Mouse (Mus musculus): ENCODE data around the gene Tada2a. TPM values are rescaled to one million over a fixed set of nuclear protein-coding genes. Genes with fewer than 3 reads are reported as not detected.

Tada2a gene
- total RNA-seq, 1 experiment from 2014 or later: 4.4 TPM

DNA sequence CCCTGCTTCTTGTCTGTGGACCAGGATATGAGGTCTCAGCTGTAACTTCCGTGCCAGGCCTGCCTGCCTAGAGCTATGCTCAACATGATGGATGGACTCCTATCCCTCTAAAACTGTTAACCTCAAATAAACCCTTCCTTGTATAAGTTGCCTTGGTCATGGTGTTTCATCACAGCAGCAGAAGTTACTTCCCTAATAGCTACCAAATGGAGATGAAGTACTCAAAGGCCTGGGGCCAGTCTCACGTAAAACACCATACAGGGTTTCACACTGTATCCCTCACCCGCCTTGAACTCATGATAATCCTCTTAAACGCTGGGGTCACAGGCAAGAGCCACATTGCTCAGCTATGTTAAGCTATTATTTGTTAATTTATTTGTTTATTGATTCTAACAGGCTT lies 12.0 kb downstream of the Tada2a start:
- no peak for ATAC-seq (ENCODE audit: extremely low read depth, insufficient number of reproducible peaks, low FRiP score, poor library complexity, severe bottlenecking)

DNA sequence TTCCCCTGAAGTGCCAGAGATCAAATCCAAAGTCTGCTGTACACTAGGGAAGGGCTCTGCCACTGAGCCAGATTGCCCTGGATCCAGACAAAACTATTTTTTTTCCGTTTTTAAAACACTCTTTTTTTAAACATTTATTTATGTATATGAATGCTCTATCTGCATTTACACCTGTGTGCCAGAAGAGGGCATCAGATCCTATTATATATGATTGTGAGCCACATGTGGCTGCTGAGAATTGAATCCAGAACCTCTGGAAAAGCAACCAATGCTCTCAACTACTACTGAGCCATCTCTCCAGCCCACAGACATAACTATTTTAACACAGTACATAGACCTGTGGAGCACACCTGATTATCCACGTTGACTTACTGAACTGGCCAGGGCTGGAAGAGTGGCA lies 13.2 kb downstream of the Tada2a start:
- ATAC-seq (ENCODE audit: extremely low read depth, insufficient number of reproducible peaks, low FRiP score, poor library complexity, severe bottlenecking): no peak

DNA sequence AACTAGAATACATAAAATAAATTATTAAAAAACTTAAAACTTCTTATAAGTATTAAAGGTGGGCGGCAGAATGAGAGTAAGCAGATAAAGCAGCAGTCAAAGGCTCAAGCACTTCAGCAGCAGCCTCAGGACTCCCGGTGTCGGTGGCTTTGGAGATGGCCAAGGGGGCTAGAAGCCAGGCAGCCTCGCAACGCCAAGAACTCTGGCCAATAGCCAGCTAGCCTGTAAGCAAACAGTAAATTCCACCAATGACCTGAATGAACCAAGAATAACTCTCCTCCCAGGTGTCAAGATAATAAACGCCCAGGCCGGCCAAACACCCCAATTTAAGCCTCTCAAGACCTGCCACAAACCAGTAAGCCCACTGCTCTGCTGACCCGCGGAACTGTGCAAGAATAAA lies 13.8 kb downstream of the Tada2a start:
- no peak for ATAC-seq (ENCODE audit: extremely low read depth, insufficient number of reproducible peaks, low FRiP score, poor library complexity, severe bottlenecking)

DNA sequence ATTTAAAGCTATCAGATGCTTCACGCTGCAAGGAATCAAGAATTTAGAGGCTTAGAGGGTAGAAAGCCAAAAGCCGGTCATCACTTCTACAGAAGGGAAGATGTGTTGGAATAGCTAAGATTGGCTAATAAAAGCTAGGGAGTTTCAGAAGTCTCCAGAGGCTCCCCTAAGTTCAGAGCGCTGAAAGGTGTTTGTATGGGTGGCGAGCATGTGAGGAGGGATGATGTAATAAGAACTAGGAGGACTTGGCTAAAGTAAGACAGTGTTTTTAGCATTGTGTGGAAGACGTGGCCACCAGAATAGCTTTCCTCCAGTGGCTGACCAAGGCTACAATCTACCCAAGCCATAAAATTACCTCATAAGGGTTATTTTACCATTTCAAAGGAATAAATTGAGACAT lies 15.8 kb downstream of the Tada2a start:
- ATAC-seq (ENCODE audit: extremely low read depth, insufficient number of reproducible peaks, low FRiP score, poor library complexity, severe bottlenecking): no peak

DNA sequence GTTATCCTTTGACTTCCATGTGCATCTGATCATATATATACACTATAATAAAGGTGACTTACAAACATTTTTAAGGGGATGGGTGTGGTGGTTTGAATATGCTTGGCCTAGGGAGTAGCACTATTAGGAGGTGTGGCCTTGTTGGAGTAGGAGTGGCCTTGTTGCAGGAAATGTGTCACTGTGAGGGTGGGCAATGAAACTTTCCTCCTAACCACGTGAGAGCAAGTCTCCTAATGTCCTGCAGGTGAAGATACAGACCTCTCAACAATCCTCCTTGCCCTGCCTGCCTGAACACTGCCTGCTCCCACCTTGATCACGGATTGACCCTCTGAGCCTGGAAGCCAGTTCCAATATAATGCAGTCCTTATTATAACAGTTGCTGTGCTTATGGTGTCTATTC lies 22.3 kb downstream of the Tada2a start:
- ATAC-seq (ENCODE audit: extremely low read depth, insufficient number of reproducible peaks, low FRiP score, poor library complexity, severe bottlenecking): no peak

DNA sequence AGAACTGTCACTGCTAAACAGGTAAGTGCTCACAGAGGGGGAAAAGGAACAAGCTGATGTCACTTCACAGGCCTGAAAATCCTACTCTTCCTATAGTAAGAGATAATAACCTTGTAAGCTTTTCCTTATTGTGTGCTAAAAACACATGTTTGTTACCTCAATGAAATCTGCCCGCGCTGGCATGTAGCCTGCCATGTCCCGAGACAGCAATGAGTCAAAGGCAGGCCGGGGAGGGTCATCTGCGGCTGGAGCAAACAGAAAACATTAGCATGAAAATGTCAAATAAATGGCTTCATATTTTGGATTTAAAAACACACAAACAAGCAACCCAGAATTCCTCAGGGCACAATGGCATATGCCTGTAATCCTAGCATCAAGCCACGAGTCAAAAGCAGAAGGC lies 25.4 kb downstream of the Tada2a start:
- no peak for ATAC-seq (ENCODE audit: extremely low read depth, insufficient number of reproducible peaks, low FRiP score, poor library complexity, severe bottlenecking)

DNA sequence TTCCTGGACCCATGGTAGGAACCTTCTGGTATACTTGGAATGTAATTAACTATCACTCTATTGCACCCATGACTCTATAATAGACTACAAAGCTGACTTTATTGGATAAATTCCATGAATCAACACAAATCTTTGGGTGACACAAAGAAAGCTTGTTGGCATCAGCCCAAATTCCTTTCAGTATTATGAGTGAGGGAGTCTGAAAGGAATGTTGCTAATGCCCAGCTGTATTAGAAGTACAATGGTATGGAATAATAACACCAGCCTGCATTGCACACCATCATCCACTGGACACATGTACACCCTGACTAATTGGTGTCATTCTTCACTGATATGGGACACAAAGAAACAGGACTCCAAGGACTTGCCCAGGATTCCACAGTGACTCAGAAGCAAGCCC lies 28.2 kb downstream of the Tada2a start:
- ATAC-seq (ENCODE audit: extremely low read depth, insufficient number of reproducible peaks, low FRiP score, poor library complexity, severe bottlenecking): no peak

DNA sequence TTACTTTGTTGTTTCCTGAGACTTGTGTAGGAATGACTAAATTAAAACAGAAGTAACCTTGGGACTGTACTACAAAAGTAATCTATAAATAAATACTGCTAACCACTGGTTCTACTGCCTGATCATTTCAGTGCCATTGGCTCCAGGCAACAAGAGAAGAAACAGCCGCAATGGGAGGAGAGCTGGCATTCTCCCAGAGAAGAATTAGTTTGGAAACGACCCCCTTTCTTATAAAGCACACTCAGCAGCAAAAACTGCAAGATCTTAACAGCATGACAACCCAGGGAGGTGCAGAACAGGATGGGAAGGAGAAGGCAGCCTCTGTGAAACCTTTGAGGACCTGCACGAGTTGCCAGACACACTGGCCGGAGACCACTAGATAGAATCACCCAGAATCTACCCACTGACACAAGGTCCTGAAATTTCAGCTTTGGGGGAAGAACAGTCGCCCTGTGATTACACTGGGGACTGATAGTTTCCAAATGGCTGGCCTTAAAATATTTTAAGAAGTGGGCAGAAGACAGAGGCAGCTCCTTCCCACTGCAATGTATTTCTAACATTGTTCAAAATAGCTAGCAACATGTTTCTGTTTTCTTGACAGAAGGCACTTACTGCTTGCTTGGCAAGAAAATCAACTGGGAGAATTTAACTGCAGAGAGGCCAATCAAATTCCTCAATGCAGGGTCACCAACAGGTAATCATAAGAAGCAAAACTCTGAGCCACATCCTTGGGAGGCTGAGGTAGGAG lies 32.0 kb downstream of the Tada2a start:
- no peak for ATAC-seq (ENCODE audit: extremely low read depth, insufficient number of reproducible peaks, low FRiP score, poor library complexity, severe bottlenecking)

DNA sequence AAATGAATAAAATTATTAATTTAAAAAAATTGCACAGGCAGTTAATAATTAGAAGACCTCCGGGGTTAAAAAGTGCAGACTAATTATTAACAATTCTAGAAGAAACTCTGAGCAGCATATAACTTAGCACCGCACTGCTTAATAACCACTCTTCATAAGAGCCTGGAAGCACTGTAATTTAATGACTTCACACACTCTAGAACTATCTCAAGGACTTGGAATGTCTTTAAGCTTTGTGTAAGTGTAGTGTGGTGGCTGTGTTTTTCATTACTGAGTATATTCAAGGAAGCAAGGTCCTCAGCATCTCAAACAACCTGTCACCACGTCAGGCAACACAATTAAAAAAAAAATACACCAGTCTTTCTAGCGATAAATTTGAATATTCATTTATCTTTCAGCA lies 34.3 kb downstream of the Tada2a start:
- no peak for ATAC-seq (ENCODE audit: extremely low read depth, insufficient number of reproducible peaks, low FRiP score, poor library complexity, severe bottlenecking)

DNA sequence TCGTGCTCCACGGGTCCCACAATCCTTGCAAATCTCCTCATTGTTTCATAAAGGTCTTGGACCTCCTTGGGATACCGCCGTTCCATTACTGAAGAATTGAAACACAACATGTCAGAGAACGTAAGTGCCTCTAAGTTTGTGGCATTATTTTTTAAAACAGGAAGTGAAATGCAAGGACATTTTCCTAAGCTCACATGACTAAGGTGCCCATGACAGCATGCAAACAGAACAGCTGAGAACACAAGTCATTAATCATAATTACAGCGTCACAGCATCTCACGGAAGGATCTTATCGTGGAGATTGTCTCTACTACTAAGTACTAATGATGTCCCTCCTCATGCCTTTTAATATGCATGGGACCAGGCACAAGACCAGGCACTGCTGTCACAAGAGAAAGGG lies 38.8 kb downstream of the Tada2a start:
- no peak for ATAC-seq (ENCODE audit: extremely low read depth, insufficient number of reproducible peaks, low FRiP score, poor library complexity, severe bottlenecking)

DNA sequence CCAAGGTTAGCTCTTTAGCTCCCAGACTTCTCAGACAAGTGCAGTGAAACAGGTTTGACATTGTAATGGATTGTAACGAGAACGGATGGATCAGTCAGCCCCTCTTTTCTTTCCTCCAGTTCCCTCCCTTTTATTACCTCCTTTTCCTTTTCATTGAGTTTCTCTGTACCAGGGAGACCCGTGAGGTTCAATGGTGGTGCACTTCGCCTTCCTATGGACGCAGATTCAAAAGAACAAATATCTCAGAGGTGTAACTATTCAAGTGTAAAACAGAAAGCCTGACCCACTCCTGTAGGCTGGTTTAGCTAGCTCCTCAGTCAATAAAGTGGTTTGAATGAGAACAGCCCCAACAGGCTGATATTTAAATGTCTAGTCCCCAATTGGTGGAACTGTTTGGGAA lies 47.5 kb downstream of the Tada2a start:
- no peak for ATAC-seq (ENCODE audit: extremely low read depth, insufficient number of reproducible peaks, low FRiP score, poor library complexity, severe bottlenecking)

DNA sequence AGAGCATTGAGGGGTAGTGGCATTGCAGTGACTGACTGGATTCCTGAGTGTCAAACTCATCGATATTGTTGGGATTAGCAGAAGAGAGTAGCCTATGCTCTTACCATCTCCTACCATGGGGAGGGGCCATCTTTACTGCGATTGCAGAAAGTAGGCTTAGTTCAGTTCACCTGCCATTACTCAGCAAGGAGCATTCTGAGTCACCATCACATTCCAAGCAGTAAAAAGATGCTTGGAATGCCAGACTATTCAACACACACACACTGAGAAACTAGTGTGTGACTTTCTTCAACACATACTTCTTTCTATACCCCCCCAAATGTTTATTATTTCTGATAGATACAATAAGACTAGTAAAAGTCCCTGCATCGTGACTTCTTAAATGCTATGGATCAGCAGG lies 49.1 kb downstream of the Tada2a start:
- ATAC-seq (ENCODE audit: extremely low read depth, insufficient number of reproducible peaks, low FRiP score, poor library complexity, severe bottlenecking): no peak

DNA sequence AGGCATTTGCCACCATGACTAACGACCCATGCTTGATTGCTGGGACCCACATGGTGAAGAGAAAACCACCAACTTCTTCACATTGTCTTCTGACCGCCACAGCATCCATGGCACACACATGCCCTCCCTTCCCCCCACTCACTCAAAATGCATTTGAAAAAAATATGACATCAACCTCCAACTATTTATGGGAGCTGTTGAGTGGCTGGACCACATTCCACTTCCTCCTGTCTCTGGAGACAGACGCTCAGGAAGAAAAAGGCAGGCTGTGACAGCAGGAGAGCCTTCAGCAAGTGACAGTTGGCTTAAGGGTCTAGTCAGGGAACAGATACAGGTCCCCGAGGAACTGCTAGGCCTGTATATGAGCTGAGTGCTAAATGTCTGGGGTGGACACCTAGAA lies 49.5 kb downstream of the Tada2a start:
- no peak for ATAC-seq (ENCODE audit: extremely low read depth, insufficient number of reproducible peaks, low FRiP score, poor library complexity, severe bottlenecking)

DNA sequence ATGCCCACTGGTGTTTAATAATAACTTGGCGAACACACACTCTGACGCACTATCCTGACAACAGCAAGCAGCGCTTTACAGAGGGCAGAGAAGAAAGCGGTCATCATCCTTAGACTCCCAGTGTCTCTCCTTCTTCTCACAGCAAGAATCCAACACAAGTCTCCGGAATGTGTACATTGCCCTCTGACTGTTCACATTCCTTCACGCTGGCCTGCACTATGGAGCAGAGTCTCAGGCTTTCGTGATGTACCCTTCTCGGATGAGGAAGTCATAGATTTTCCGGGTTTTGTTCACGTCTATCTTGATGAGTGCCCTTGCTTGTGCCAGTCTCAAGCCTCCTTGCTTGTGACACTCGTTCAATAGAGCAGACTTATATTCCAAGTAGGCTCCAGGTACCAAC lies 50.0 kb downstream of the Tada2a start:
- no peak for ATAC-seq (ENCODE audit: extremely low read depth, insufficient number of reproducible peaks, low FRiP score, poor library complexity, severe bottlenecking)

DNA sequence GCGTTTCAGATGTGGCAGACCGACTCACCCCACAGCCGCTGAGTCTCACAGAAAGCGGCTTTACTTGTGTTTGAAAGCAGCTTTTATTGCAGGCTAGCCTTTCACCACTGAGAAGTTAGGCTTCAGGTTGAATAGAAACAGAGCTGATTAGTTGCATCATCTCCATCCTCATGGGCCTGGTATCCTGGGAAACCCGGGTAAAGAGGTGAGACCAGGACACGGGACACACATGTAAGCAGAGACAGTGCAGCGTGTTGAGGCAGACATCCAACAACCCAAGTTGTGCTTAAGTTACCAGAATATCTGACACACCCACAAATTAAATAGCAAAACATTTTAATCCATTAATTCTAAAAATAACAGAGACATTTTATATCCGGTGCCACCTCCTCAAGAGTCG lies 50.8 kb downstream of the Tada2a start:
- no peak for ATAC-seq (ENCODE audit: extremely low read depth, insufficient number of reproducible peaks, low FRiP score, poor library complexity, severe bottlenecking)

DNA sequence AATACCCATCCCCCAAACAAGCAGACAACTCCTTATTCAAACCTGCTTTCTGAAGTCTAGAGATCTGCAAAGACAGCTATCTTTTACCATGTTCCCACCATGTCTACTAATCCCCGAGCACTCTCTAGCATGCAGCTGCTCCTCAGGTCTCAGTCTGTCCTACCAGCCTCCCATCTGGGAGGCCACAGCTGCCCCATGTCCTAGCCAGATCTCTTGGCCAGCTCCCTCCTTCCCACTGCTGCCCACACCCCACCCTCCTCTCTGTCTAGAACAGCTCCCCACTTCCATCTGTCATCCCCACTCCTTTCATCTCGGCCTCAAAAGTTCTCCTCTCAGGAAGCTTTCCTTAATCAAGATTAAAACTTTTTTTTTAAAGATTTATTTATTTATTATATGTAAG lies 52.4 kb downstream of the Tada2a start:
- ATAC-seq (ENCODE audit: extremely low read depth, insufficient number of reproducible peaks, low FRiP score, poor library complexity, severe bottlenecking): no peak

DNA sequence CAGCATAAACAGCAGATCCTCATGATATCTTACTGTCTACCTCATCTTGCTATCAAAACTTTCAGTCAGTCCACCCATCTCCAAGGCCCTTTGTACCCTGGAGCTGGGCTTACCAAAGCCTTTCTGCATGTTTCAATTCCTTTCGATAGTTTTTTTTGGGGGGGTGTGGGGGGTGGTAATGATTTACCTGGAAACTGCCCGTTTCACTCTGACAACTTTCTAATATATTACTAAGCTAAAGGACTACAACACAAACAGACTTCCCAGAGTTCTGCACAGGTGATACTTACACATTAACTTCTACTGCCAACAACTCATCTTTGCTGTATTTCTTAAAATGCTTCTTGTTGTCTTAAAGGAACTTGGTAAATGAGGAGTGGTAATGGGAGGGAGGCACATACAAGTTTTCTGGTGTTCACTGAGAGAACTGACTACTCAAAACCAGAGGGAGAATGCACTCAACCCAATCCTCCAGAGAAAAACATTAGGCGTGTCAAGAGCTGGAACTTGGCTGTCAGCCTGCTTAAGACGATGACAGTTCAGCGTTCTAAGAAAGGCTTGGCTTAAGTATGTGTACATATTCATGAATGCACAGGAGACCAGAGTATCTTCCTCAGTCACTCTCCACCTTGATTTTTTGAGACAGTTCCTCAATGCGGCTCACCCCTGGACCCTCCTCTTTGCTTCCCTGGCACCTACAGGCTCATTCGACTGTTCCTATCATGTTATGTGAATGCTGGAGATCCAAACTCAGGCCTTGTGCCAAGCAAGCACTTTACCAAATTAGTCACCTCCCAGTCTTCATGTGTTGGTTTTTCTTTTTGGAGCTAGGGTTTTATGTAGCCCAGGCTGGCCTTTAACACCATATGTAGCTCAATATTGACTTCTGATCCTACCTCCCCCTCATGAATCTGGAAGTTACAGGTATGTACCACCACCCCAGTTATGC lies 55.3 kb downstream of the Tada2a start:
- ATAC-seq (ENCODE audit: extremely low read depth, insufficient number of reproducible peaks, low FRiP score, poor library complexity, severe bottlenecking): no peak

DNA sequence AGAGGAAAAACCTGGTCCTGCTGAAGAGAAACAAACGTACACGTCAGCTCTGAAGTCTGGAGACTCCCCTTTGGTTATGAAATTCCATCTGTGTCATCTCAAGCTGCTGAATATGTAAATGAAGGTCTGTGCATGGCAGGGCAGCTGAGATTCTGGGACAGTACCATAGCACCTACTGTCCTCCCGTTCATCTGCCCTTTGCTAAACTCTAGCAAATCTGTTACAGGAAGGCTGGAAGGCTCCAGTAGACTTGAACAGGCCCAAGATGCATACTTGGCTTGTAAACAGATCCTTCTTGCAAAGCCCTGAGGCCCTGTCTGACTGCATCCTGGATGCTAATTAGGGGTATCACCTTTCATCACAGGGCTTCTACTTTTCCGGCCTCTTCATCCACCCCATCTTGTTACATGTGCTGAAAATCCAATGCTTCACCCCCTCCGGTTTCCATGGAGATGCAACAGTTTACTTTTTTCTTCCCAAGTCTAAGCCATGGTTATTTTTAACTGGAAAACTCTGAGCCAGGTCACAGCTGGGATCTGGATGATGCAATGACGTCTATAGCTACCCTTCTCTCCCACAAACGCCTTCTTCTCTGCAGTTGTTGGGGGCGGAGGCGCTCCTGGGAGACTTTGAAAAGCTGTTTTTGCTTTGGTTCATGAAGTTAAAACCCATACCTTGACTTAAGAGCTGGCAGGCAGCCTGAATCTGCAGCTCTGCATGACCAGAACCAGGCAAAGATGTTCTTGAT lies 56.3 kb downstream of the Tada2a start:
- ATAC-seq (ENCODE audit: extremely low read depth, insufficient number of reproducible peaks, low FRiP score, poor library complexity, severe bottlenecking): no peak

DNA sequence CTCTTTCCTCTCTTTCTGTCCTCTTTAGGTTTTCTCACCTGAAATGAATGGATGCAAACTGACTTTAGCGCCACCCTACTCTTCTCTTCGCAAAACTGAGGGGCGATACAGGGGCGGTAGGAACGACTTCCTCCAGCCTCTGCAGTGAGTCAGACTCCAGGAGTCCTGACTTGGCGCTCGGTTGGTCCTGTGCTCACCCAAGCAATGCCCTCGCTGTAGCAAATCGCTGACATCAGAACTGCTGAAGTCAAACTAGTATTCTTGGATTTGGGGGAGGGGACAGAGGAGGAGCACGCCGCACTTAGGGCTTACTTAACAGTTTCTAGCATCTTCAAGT lies 60.4 kb downstream of the Tada2a start, which contains the start of gene Dusp14:
Dusp14 (minus strand) TSS at position 228 of the 337 bp plus-strand sequence.
- no peak for ATAC-seq (ENCODE audit: extremely low read depth, insufficient number of reproducible peaks, low FRiP score, poor library complexity, severe bottlenecking)
